Mouse (Mus musculus): ENCODE data around the gene Dok5. TPM values are rescaled to one million over a fixed set of nuclear protein-coding genes. Genes with fewer than 3 reads are reported as not detected.

The Dok5 gene
- polyA plus RNA-seq, 1 experiment, result 35.0 TPM

DNA sequence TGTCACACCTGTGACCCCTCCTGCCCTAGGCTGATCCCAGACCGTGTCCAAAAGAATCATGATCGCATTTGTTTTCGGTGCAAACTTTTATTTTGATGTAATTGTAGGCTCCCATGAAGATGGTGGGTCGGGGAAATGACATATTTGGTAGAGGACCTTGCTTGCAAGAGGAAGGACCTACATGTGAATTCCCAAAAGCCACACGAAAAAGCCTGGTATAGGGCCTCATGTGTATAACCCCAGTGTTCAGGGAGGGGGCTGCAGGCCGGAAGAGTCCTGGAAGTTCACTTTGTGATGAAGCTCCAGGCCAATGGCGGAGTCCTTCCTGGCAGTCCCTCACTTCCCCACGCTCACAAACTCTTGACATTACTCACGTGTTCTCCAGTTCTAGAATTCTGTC lies 7.3 kb downstream of the Dok5 start:
- no peak for DNase-seq (ENCODE audit: low read depth)
- TF ChIP-seq POLR2A (IDR thresholded peaks at IDR 0.05; ENCODE audit: borderline replicate concordance, extremely low read depth, insufficient read depth, insufficient read length, poor library complexity, severe bottlenecking) (no peak), CTCF (IDR thresholded peaks at IDR 0.05; ENCODE audit: borderline replicate concordance, extremely low read depth, insufficient read depth, insufficient read length) (no peak)

DNA sequence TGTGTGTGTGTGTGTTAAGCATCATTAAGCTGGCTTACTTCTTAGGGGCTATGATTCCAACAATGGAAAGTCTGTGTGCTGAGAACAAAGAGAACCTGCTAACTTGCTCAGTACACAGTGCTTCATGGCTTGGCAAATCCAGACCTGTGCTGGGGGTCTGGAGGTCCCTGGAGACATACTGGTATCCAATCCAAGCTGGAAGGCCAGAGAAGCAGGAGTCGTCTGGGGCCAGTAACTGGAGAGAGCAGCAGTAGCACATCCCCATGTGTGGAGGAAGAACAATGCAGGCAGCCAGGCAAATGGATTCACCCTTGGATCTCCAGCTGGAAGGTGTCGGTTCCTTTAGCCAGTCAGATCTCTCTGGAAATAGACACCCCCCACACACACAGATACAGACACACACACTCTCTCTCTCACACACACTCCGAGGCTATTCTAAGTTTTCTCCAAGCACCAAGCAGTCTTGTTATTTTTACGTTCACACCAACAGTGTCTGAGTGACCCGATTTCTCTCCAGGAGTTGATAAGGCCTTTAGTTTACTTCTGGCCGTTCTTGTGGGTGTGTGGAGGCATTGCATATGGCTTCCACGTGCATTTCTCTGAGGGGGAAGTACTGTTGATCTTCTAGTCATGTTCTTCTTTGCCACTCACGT lies 8.2 kb downstream of the Dok5 start:
- TF ChIP-seq POLR2A (IDR thresholded peaks at IDR 0.05; ENCODE audit: borderline replicate concordance, extremely low read depth, insufficient read depth, insufficient read length, poor library complexity, severe bottlenecking) (no peak), CTCF (IDR thresholded peaks at IDR 0.05; ENCODE audit: borderline replicate concordance, extremely low read depth, insufficient read depth, insufficient read length) (no peak)
- peak; percentile 52 for DNase-seq (ENCODE audit: low read depth)

DNA sequence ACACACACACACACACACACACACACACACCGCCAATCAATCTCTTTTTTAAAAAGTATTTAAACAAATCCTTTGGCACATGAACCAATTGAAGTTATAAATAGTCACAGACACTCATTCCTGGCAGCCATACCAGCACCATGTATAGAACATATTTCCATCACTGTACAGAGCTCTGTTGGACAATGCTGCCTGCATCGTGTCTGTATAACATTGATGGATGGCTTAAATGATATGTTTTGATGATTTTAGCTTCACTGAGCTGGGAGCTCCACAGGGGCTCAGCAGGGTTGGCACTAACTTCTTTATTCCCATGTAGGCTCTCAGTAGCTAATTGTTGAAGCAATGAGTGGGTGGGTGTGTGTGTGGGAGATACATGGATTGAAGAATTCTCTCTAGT lies 11.9 kb downstream of the Dok5 start:
- TF ChIP-seq CTCF (IDR thresholded peaks at IDR 0.05; ENCODE audit: borderline replicate concordance, extremely low read depth, insufficient read depth, insufficient read length) (no peak), POLR2A (IDR thresholded peaks at IDR 0.05; ENCODE audit: borderline replicate concordance, extremely low read depth, insufficient read depth, insufficient read length, poor library complexity, severe bottlenecking) (no peak)
- DNase-seq (ENCODE audit: low read depth), result peak; percentile 63

DNA sequence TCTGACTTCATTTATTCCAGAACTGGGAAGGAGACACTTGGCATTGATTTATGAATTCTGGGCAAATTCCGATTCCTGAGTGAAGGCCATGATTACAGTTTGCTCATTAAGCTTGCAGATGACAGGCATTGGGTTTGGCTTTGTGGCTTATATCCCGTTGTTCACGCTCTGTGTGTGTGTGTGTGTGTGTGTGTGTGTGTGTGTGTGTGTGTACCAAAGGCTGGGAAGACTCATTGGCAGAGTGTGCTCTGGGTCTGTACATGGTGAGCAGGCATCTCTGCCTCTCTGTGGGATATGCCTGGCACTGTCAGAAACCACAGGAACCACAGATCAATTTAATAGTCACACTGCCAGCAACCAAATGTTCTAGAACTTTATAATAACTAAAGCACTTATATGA lies 17.3 kb downstream of the Dok5 start:
- TF ChIP-seq POLR2A (IDR thresholded peaks at IDR 0.05; ENCODE audit: borderline replicate concordance, extremely low read depth, insufficient read depth, insufficient read length, poor library complexity, severe bottlenecking) (no peak), CTCF (IDR thresholded peaks at IDR 0.05; ENCODE audit: borderline replicate concordance, extremely low read depth, insufficient read depth, insufficient read length) (no peak)
- DNase-seq (ENCODE audit: low read depth), result peak; percentile 46

DNA sequence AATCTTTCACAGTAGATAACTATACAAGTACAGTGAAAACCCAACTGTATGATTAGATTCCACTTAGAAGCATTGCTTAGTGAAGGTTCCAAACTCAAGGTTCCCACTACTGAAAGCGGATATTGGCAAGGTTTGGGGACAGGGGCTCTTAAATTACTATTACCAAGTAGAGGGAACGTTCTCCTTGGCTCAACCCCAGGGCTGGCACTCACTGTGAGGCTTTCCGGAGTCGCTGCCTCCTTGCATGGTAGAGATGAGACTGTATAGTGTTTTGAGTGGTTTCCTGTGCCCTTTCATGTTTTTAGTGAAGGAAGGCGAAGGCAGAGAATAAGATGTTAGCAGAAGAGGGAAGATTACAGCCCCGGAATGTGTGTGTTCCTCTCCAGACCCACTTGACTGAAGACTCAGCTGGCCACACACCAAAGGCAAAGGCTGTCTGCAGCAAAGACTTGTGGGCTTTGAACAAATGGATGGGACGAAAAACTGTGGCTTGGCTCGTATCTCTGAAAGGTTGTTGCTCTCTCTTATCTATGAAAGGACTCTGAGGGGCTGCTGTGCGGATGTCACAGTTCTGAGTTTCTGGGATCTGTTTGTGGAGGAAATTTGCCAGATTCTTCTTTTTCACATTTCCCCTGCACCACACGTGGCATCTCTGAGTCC lies 20.7 kb downstream of the Dok5 start:
- no peak for DNase-seq (ENCODE audit: low read depth)
- no peak for TF ChIP-seq CTCF (IDR thresholded peaks at IDR 0.05; ENCODE audit: borderline replicate concordance, extremely low read depth, insufficient read depth, insufficient read length)
- no peak for TF ChIP-seq POLR2A (IDR thresholded peaks at IDR 0.05; ENCODE audit: borderline replicate concordance, extremely low read depth, insufficient read depth, insufficient read length, poor library complexity, severe bottlenecking)

DNA sequence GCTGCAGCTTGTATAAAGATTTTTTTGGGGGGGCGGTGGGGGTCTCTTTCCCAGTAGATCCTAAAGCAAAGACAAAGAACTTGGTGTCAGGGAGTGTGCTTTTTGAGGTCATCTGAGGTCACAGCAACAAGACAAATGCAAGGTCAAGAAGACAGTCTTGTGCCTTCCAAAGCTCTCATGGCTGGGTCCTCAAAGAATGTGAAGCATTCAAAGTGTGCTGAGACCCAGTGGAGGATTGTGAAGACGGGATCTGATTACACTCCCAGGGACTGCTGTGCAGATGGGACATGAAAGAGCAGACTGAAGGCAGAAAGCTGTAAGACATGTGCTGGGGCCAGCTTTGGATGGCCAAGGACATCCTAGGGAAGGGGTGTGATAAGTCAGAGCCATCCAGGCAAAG lies 24.2 kb downstream of the Dok5 start:
- TF ChIP-seq POLR2A (IDR thresholded peaks at IDR 0.05; ENCODE audit: borderline replicate concordance, extremely low read depth, insufficient read depth, insufficient read length, poor library complexity, severe bottlenecking) (no peak), CTCF (IDR thresholded peaks at IDR 0.05; ENCODE audit: borderline replicate concordance, extremely low read depth, insufficient read depth, insufficient read length) (no peak)
- no peak for DNase-seq (ENCODE audit: low read depth)

DNA sequence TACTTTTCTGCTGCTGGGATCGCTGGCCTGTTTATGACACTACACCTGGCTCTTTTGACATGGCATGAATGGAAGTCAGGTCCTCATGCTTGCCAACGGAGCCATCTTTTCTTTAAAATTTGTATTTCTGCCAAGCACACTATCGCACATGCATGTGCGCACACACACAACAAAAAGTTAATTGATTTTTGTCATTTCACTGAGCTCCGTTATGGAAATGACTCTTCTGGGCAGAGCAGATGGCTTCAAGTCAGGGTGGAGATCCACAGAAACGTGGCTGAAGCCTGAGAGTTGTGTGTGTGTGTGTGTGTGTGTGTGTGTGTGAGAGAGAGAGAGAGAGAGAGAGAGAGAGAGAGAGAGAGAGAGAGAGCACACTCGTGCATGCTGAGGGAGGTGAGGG lies 25.1 kb downstream of the Dok5 start:
- DNase-seq (ENCODE audit: low read depth), result peak; percentile 69

DNA sequence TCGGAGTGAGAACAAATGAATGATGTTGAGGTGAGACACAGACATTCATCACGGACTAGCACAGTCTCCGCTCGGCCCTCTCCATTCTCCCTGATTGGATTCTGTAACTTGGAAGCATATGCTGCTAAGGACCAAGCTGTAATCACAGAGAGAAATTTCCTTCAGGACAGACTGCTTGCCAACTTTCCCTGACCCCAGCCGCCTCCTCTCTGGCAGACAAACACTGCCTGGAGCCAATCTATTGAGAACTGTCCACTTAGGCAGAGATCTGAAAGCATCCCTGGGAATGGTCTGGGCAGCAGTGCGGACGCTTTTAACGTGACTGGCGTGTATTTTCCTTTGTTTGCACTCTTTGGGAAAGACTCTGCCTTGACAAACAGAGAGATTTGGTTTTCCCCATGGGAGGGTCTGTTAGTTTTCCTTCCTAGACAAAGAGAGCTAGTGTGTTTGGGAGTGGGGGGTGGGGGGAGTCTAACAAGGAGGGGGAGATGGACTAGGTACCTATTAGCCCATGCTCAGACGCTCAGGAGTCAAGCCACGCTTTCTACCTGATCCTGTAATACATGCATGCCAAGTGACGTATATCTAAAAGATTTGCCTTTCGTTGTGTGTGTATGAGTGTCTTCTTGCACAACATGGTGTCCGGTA lies 25.7 kb downstream of the Dok5 start:
- no peak for TF ChIP-seq POLR2A (IDR thresholded peaks at IDR 0.05; ENCODE audit: borderline replicate concordance, extremely low read depth, insufficient read depth, insufficient read length, poor library complexity, severe bottlenecking)
- no peak for TF ChIP-seq CTCF (IDR thresholded peaks at IDR 0.05; ENCODE audit: borderline replicate concordance, extremely low read depth, insufficient read depth, insufficient read length)
- DNase-seq (ENCODE audit: low read depth), result peak; percentile 93

More for the DNA sequence above, 25.1 kb downstream of the Dok5 start:
- TF ChIP-seq POLR2A (IDR thresholded peaks at IDR 0.05; ENCODE audit: borderline replicate concordance, extremely low read depth, insufficient read depth, insufficient read length, poor library complexity, severe bottlenecking), result no peak

DNA sequence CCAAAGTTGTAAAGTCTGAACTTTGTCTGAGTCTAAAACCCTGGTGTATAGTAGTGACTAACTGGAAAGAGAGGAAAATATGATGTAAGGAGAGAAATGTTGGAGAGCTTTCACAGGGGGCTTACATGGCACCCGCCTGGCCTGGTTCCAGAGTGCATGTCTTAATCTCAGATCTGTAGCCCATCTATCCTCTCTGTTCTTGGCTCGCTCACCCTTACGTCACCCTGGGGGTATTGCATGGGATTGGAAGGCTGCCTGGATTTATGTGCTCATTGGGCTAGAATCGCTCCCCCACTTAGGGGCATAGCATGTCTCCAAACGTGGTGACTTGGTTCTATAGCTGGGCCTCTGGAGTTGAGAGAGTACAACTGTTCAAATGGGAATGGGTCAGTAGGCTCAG lies 26.6 kb downstream of the Dok5 start:
- peak; percentile 92 for DNase-seq (ENCODE audit: low read depth)
- TF ChIP-seq CTCF (IDR thresholded peaks at IDR 0.05; ENCODE audit: borderline replicate concordance, extremely low read depth, insufficient read depth, insufficient read length), result no peak
- no peak for TF ChIP-seq POLR2A (IDR thresholded peaks at IDR 0.05; ENCODE audit: borderline replicate concordance, extremely low read depth, insufficient read depth, insufficient read length, poor library complexity, severe bottlenecking)

DNA sequence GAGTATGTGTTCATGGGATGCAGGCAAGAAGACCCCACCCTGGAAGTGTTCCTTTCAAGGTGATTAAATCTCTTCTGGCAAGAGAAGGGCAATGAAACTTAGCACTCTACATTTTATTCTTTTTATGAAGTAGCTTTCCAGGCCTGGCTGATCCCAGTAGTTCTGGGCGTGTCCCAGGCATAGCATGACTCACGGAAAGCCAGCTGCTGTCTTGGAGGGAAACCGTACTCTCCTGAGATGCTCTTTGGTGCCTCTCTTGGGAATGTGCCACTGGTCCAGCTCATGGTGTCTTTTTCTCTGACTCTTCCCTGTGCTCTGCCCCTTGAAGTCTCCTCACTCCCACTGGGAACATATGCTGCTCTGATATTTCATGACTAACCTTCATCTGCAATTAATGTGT lies 33.1 kb downstream of the Dok5 start:
- TF ChIP-seq CTCF (IDR thresholded peaks at IDR 0.05; ENCODE audit: borderline replicate concordance, extremely low read depth, insufficient read depth, insufficient read length) (no peak), POLR2A (IDR thresholded peaks at IDR 0.05; ENCODE audit: borderline replicate concordance, extremely low read depth, insufficient read depth, insufficient read length, poor library complexity, severe bottlenecking) (no peak)
- DNase-seq (ENCODE audit: low read depth), result no peak

DNA sequence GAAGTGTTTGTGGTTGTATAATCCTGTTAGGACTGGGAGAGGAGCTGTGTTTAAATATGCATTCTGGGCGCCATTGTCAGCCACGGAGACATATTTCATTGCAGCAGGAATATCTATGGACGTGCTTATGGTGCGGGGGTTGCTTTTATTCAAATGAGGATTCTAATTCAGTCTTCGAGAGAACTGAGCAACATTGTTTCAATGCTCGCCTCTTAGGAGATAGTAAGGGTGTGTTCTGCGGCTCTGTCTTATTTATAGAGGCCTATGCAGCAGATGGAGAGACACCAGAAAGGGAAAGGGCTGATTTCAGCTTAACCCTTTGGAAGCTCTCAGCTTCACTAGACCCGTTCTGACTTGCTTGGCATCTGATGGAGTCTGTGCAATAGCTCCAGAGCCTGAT lies 35.6 kb downstream of the Dok5 start:
- DNase-seq (ENCODE audit: low read depth), result peak; percentile 56
- TF ChIP-seq CTCF (IDR thresholded peaks at IDR 0.05; ENCODE audit: borderline replicate concordance, extremely low read depth, insufficient read depth, insufficient read length) (no peak), POLR2A (IDR thresholded peaks at IDR 0.05; ENCODE audit: borderline replicate concordance, extremely low read depth, insufficient read depth, insufficient read length, poor library complexity, severe bottlenecking) (no peak)

DNA sequence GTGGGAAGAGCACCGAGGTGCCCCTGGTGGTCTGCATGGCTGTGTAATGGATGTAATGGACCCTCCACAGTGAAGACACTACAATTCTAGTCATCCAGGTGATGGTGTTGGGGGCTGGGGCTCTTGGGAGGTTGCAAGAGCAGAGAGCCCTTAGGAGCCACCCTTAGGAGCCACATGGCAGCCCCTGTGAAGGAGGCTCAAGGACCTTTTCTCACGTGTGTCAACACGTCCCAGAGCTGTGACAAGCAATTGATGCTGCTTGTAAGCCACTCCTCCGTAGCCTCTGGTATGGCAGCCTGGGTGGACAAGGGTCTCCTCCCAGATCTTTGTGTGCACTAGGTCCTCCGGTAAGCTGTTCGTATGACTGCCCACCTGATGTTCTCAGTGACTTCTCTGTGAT lies 37.1 kb downstream of the Dok5 start:
- no peak for DNase-seq (ENCODE audit: low read depth)
- TF ChIP-seq CTCF (IDR thresholded peaks at IDR 0.05; ENCODE audit: borderline replicate concordance, extremely low read depth, insufficient read depth, insufficient read length) (no peak), POLR2A (IDR thresholded peaks at IDR 0.05; ENCODE audit: borderline replicate concordance, extremely low read depth, insufficient read depth, insufficient read length, poor library complexity, severe bottlenecking) (no peak)

Measured in brain, embryonic 14.5 days (tissue).